Mouse (Mus musculus) heart, postnatal 14 days (tissue): ENCODE measurements around the gene Hdgfl2. TPM values are rescaled to one million over a fixed set of nuclear protein-coding genes. Genes with fewer than 3 reads are reported as not detected.

ENCODE experiments used
- DNase-seq, 2 experiments: peaks; one replicate each; pipeline ENCODE4 v3.0.0; 2021 to 2022
- intact Hi-C: fragments of 180-260 bp; cut with DNase I; formaldehyde crosslinking; loops from one replicate; pipeline ENCODE4 v1.15.1; 2025
- long read RNA-seq, 2 experiments: library from polyadenylated mRNA; stranded (forward); transcript quantifications; one replicate each; pipeline ENCODE4 v2.0.0; 2021
- total RNA-seq, 2 experiments: library from RNA; stranded (reverse); gene quantifications; 2 replicates each; pipeline ENCODE4 v1.2.3; 2021

Hdgfl2 gene
- total RNA-seq, result 10 to 100 TPM; 37.3 to 39.8 TPM
- long read RNA-seq, experiment 1, transcript Hdgfl2-212 (16 exons, 2,270 nt), result major isoform, 23 of 65 reads
- long read RNA-seq, experiment 1, transcript Hdgfl2-210 (16 exons, 2,238 nt), result minor isoform, 12 of 65 reads
- long read RNA-seq, experiment 1, partial matches to known transcripts, result 5 of 65 reads
- long read RNA-seq, experiment 1, other reads (novel, unspliced or antisense), result 25 of 65 reads
- long read RNA-seq, experiment 2, transcript Hdgfl2-212 (16 exons, 2,270 nt), result major isoform, 35 of 80 reads
- long read RNA-seq, experiment 2, transcript Hdgfl2-210 (16 exons, 2,238 nt), result minor isoform, 11 of 80 reads
- long read RNA-seq, experiment 2, partial matches to known transcripts, result 5 of 80 reads
- long read RNA-seq, experiment 2, other reads (novel, unspliced or antisense), result 29 of 80 reads

- intact Hi-C loops, result no loop called here
- DNase-seq, result peak; percentile 99
These were observed at the start of gene Hdgfl2 for GRCm38 (mm10) chr17:56078880-56079795. TSS of gene Hdgfl2 (plus strand) at chr17:56079634.

DNA sequence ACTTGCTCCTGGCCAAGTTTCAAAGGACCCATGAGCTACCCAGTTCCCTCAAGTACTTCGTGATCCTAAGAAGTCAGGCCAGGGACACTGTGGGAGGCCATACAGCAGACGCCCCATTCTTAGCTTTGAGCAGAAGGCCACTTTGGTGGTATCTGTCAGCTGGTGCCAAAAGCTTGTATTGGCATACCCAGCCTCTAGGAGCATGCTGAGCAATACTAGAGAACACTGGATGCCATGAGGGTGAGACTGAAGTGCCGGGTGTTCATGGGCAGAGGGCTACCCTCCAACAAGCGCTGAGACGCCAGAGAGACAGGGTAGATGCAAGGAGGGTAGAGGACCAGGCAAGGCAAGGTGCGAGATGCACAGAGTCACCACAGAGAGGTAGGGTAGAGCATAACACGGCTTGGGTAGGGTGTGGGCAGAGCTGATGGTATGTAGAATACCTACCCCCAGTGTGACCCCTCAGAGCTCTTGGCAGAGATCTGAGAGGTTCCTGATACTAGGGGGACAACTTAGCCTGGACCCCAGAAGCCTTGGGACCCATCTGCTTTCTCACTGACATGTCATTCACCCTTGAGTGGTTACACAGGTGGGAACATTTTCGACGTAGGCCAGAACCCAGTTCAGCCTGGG is 49.1 kb upstream of the Hdgfl2 start:
- no peak for DNase-seq
- intact Hi-C loops, result no loop called here

- DNase-seq, result peak in 1 of 2 experiments; percentile 37
- intact Hi-C loops, result no loop called here
These were observed 48.5 kb upstream of the Hdgfl2 start for GRCm38 (mm10) chr17:56030919-56031318.

GRCm38 (mm10) chr17:56031431-56031830 is 48.0 kb upstream of the Hdgfl2 start:
- DNase-seq, result no peak
- intact Hi-C loops, result no loop called here

DNA sequence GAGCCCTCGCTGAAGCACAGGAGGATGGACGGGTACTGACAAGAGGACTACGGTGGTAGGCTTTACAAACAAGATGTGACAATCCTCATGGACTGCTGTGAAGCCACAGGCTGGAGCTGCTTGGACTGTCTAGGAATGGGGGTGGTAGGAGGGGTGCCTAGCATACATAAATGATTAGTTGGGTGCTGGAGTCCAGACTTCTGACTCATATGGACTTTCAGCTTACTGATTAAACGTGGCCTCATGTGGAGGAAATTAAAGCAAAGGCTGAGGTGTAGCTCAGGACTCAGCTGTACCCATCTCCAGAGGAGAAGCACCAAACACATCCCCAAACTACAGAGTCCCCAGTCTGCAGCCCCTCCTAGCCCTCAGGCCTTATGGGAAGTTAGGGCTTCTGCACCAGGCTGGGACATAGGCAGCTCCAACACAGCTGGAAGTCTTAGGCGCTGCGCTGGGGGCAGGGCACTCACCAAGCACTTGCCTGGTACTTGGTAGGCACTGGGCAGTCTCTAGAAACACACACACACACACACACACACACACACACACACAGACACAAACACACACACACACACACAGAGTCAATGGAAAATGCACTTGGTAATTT is 47.2 kb upstream of the Hdgfl2 start:
- intact Hi-C loops, result no loop called here
- no peak for DNase-seq

DNA sequence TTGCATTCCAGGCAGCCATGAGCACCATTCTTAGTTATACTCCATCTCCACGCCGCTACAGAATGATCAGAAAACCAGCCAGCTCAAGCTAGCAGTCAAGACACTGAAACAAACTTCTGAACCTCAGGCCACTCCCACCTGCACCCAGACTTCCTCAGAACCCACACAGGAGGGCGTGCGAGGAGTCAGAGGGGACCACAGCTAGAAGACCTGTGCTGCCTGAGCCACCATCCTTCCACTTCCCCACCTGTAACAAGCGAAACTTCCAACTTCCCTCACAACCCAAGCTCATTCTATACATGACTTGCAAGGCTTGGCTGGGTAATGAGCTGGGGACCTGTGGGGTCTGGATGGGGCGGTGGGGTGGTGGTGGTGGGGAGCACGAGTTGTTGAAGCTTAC is 46.6 kb upstream of the Hdgfl2 start:
- no peak for DNase-seq
- intact Hi-C loops, result no loop called here

DNA sequence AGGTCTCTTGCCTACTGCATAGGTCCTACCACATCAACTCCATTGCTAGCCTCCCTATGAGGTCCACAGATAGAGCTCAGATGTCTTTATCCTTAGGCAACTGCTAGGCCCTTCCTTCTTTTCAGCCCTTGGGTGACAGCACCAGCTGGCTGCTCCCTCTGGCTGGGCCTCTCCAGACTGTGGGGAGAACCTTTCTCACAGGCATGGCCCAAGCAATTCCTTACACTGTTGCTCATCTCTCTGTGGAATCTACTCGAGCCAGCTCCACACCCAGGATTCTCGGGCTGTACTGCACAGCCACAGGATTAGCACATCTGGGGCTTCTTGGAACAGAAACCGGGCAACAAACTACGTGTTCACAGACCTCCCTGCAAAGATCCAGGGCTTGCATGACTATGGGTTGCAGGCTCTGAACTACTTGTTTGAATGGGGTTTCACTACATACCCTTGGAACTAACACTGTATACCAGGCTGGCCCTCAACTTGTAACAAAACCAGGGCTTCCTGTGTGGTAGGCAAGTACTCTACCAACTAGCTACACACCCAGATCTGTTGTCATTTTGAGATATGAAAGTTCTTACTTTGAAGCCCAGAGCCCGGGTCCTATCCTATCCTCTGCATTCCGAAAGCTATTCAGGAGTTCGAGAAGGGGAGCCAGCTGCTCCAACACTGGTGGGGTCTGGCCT is 45.3 kb upstream of the Hdgfl2 start:
- DNase-seq, result peak; percentile 35 to 40
- intact Hi-C loops, result no loop called here

DNA sequence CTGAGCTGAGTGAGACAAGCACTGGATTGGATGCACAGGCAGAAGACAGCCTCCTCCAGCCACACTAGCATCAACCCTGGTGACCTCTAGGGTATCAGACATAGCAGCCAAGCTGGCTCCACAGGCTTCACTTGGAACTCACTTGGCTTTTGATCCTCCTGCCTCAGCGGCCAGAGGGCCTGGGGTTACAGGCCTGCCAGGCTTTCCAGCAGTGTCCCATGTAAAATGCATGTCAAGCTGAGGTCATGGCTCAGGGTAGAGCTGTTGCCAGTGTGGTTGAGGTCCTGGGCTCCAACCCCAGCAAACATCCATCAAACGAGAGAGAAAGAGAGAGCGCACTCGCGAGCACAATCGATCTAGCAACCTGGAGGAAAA is 44.7 kb upstream of the Hdgfl2 start:
- intact Hi-C loops, result no loop called here

GRCm38 (mm10) chr17:56035216-56035615 is 44.2 kb upstream of the Hdgfl2 start:
- DNase-seq, result no peak
- intact Hi-C loops, result no loop called here

More for the DNA sequence above, 44.7 kb upstream of the Hdgfl2 start:
- no peak for DNase-seq

DNA sequence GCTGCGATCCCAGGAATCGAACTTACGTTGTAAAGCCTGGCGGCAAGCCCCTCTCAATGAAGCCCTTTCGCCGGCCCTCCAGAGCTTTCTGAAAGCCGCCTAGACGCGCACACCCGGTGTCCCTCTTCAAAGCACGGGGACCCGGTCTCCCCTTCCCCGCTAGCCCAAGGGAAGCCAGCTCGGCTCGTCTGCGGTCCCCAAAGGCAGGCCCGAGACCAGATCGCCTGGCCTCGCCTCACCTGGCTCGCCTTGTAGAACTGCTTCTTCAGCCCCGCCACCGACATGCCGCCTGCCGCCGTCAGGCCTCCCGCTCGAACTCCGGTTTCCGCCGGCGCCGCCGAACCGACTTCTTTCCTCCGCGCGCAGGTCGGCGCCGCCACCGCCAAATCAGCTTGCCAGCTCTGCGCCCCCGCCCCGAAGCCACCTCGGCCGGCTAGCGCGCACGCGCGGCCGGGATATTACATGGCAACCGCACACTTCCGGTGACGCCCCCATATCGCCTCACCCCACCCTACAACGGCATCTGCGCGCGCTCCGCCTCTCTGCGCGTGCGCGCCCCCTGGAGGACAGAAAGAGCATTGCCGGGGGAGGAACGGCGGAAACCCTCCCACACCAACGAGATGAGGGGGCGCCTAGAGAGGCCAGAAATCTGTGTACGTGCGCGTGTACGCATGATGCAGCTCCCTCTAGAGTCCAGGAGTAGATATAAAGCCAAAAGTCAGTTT is 43.1 kb upstream of the Hdgfl2 start, which contains the start of gene Sh3gl1:
TSS of gene Sh3gl1 (minus strand) at position 460 of the 725 bp plus-strand sequence.
- intact Hi-C loops, result no loop called here
- peak; percentile 100 for DNase-seq

- no peak for DNase-seq
- intact Hi-C loops, result no loop called here
These were observed 42.5 kb upstream of the Hdgfl2 start for GRCm38 (mm10) chr17:56036901-56037287.

GRCm38 (mm10) chr17:56038583-56039261 is 40.7 kb upstream of the Hdgfl2 start:
- intact Hi-C loops, result no loop called here
- DNase-seq, result no peak

DNA sequence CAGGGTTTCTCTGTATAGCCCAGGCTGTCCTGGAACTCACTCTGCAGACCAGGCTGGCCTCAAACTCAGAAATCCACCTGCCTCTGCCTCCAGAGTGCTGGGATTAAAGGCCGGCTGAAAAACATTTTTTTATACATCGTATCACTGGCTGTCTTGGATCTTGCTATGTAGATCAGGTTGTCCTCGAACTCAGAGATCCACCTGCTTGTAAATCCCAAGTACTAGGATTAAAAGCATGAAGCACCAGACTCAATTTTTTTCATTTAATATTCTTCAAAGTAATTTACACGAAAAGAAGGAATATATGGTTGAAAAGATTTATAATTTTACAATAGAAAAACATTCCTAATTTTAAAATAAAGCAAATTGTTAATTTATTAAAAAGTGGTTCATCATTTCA is 40.1 kb upstream of the Hdgfl2 start:
- intact Hi-C loops, result no loop called here
- DNase-seq, result no peak

- peak; percentile 95 to 97 for DNase-seq
- intact Hi-C loops, result loop anchor here (2.0 kb wide), 1 partner anchor 35 kb away; the partner anchor contains the start of gene Ubxn6
These were observed 39.2 kb upstream of the Hdgfl2 start, which contains the start of gene Chaf1a for GRCm38 (mm10) chr17:56040030-56040856. TSS of gene Chaf1a (plus strand) at chr17:56040439.

- intact Hi-C loops, result loop anchor here (2.0 kb wide), 1 partner anchor 34 kb away; the partner anchor contains the start of gene Ubxn6
- DNase-seq, result no peak
These were observed 38.6 kb upstream of the Hdgfl2 start for GRCm38 (mm10) chr17:56040857-56041163.

- intact Hi-C loops, result no loop called here
- no peak for DNase-seq
These were observed 28.1 kb upstream of the Hdgfl2 start for GRCm38 (mm10) chr17:56051369-56051768.

DNA sequence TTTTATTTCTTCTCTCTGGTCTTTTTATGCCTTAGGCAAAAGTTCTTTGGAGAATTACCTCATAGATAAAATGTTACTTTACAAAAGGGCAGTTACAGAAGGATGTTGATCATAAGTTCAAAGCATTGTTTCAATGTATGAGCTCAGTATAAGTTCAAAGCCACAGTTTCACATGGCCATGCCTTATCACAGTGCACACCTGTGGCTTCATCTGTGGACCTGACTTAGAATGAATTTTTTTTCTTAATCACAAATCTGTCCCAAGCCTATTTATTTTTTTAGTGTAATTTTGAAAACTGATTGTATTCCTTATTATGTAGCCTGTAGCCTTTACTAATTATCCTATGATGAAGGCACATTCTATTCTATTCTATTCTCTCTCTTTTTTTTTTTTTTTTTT is 24.5 kb upstream of the Hdgfl2 start:
- intact Hi-C loops, result no loop called here
- DNase-seq, result no peak
